Mouse (Mus musculus): ENCODE measurements at regions not wholly inside any gene's neighbourhood (a gene's known extent, or its start where the extent isn't known, plus 50 kb on each side); places are given as distances from the start of the nearest gene placed in this dataset.

- no peak for TF ChIP-seq ZC3H11A (IDR thresholded peaks at IDR 0.05; ENCODE audit: borderline replicate concordance, low read depth, low read length)
- TF ChIP-seq MAFK (IDR thresholded peaks at IDR 0.05; ENCODE audit: insufficient read depth, low read depth, low read length) = no peak
- no peak for TF ChIP-seq CHD2 (IDR thresholded peaks at IDR 0.05; ENCODE audit: low read depth, low read length)
- no peak for TF ChIP-seq ZNF384 (IDR thresholded peaks at IDR 0.05; ENCODE audit: low read depth, low read length)
- TF ChIP-seq HCFC1 (IDR thresholded peaks at IDR 0.05; ENCODE audit: borderline replicate concordance, insufficient read depth, low read length) = no peak
Observed at GRCm38 (mm10) chr9:99800076-99800475, 75.9 kb downstream of the Sox14 start.
